ENCODE assay signal across 12 mouse cellular contexts in the genomic region with DNA sequence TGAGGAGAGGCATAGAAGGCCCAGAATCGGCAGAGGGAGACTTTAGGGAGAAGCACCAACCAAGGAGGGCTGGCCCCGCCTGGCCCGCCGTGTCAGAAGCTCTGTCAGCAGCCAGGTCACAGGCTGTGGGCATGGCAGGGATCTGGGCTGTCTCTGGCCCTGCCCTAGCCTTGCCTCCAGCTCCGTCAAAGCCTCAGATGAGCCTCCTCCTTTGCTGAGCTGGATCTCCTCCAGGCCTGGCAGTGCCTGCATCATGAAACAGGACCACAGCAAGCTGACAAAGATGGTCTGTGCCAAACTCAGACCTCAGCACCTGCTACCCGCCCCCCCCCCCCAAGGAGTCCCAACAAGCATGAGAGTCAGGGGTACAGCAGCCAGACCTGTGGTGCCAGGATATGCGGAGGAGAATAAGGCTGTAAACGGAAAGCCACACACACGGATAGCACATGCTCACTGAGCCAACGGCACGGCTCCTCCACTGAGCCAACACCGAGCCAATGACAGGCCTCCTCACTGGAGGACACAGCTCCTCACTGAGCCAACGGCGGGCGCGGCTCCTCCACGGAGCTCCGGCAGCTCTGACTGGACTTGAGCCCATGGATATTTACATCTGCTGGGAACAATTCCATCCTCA. TPM values are rescaled to one million over a fixed set of nuclear protein-coding genes. Genes with fewer than 3 reads are reported as not detected.
DNase-seq lines count a peak whose midpoint lies in the region; ATAC-seq lines count a peak whose summit lies in the region.
"Had no signal": no experiment of that assay in that cellular context is flagged by ENCODE, and none has a peak within 500 bp of the region (broad histone marks: within the 10 kb centered on the region; RNA-seq: fewer than 3 reads in every experiment).

No protein-coding gene starts in this region.

- no peak for DNase-seq in frontal cortex, postnatal 25 days (ENCODE audit: low spot score in 2 of 2)
- peak; percentile 54 to 59 for DNase-seq in layer of hippocampus, postnatal 10 days (ENCODE audit: low spot score in 2 of 2)
- peak; percentile 50 for DNase-seq in telencephalon, adult 2 months (ENCODE audit: low read depth, low spot score)
- no peak for DNase-seq in spleen, adult 18-20 months
- no peak for DNase-seq in heart, adult 11 months

- H3K27ac ChIP-seq in neural tube, embryonic 14.5 days (ENCODE audit: low read depth, low read length) = no peak overlapping the region
- H3K27ac ChIP-seq in neural tube, embryonic 15.5 days (replicated peaks) = no peak overlapping the region
- H3K27ac ChIP-seq: macrophage; stomach, embryonic 15.5 days had no signal

- no peaks in the 10 kb centered on the region for H3K36me3 ChIP-seq in neural tube, embryonic 14.5 days (ENCODE audit: control insufficient read depth, insufficient read depth, low read length)
- no peaks in the 10 kb centered on the region for H3K36me3 ChIP-seq in neural tube, embryonic 15.5 days
- H3K36me3 ChIP-seq: stomach, embryonic 15.5 days had no signal

- H3K4me3 ChIP-seq in neural tube, embryonic 14.5 days (ENCODE audit: low read depth, low read length) = no peak overlapping the region
- H3K4me3 ChIP-seq in neural tube, embryonic 15.5 days (replicated peaks) = no peak overlapping the region
- H3K4me3 ChIP-seq: stomach, embryonic 15.5 days had no signal

- 53% methylated on average over 17 of the region's 18 CpGs for WGBS in neural tube, embryonic 14.5 days
- WGBS in neural tube, embryonic 15.5 days = 49% methylated on average over 18 of the region's 18 CpGs

- H3K4me2 ChIP-seq in neural tube, embryonic 14.5 days (ENCODE audit: low read depth, low read length) = no peak overlapping the region
- no peak overlapping the region for H3K4me2 ChIP-seq in neural tube, embryonic 15.5 days
- H3K4me2 ChIP-seq: stomach, embryonic 15.5 days had no signal

- H3K27me3 ChIP-seq in neural tube, embryonic 14.5 days (ENCODE audit: control insufficient read depth, insufficient read depth, low read length) = no peaks in the 10 kb centered on the region
- peaks cover 9% of the 10 kb centered on the region; the same call in 1 of the 2 replicates for H3K27me3 ChIP-seq in neural tube, embryonic 15.5 days (replicated peaks)

- peak; percentile 98 for ATAC-seq in frontal cortex, adult (ENCODE audit: low TSS enrichment)
- peak; percentile 54; the same call in 1 of the 2 replicates for ATAC-seq in neural tube, embryonic 14.5 days (ENCODE audit: low read depth)
- no peak; the same call in 1 of the 2 replicates for ATAC-seq in neural tube, embryonic 15.5 days (ENCODE audit: low FRiP score)

- no peaks in the 10 kb centered on the region for H3K9me3 ChIP-seq in neural tube, embryonic 14.5 days (ENCODE audit: control insufficient read depth, low read length)
- H3K9me3 ChIP-seq in neural tube, embryonic 15.5 days (replicated peaks) = no peaks in the 10 kb centered on the region
- H3K9me3 ChIP-seq: stomach, embryonic 15.5 days had no signal

- no peaks in the 10 kb centered on the region for H3K4me1 ChIP-seq in neural tube, embryonic 14.5 days (ENCODE audit: control insufficient read depth, insufficient read depth, low read length)
- peaks cover 5% of the 10 kb centered on the region for H3K4me1 ChIP-seq in neural tube, embryonic 15.5 days
- H3K4me1 ChIP-seq: stomach, embryonic 15.5 days had no signal

- no peak overlapping the region for H3K9ac ChIP-seq in neural tube, embryonic 14.5 days (replicated peaks; ENCODE audit: low read depth, low read length)
- H3K9ac ChIP-seq in neural tube, embryonic 15.5 days (replicated peaks) = no peak overlapping the region
- H3K9ac ChIP-seq: stomach, embryonic 15.5 days had no signal

RNA-seq across cellular contexts. Expression of a gene that starts 30.7 kb away (rescaled TPM):
- not detected in 2 replicates for polyA plus RNA-seq in neural tube, embryonic 14.5 days (2014; fragmentation: Nextera tagmentation; extraction: Ambion mirVana)
- polyA plus RNA-seq in neural tube, embryonic 15.5 days (2015; fragmentation: Nextera tagmentation; extraction: Ambion mirVana) = 0.04 and 0.17 TPM in 2 replicates
- 1 to 10 TPM; 4.7 to 5.2 TPM for total RNA-seq in layer of hippocampus, postnatal 10 days (2021)
- total RNA-seq: hematopoietic stem cell, adult 5-6 weeks; neutrophil, adult 5-6 weeks had no signal
- polyA plus RNA-seq: macrophage had no signal

RNA-seq across cellular contexts. Expression of a gene that starts 32.8 kb away (rescaled TPM):
- 37.3 and 39.5 TPM in 2 replicates for polyA plus RNA-seq in neural tube, embryonic 14.5 days (2014; fragmentation: Nextera tagmentation; extraction: Ambion mirVana)
- 41.9 and 43.2 TPM in 2 replicates for polyA plus RNA-seq in neural tube, embryonic 15.5 days (2015; fragmentation: Nextera tagmentation; extraction: Ambion mirVana)
- total RNA-seq in layer of hippocampus, postnatal 10 days (2021) = 10 to 100 TPM; 27.3 to 33.0 TPM

RNA-seq across cellular contexts. Expression of a gene that starts 51.1 kb away (rescaled TPM):
- 184 and 208 TPM in 2 replicates for polyA plus RNA-seq in neural tube, embryonic 14.5 days (2014; fragmentation: Nextera tagmentation; extraction: Ambion mirVana)
- polyA plus RNA-seq in neural tube, embryonic 15.5 days (2015; fragmentation: Nextera tagmentation; extraction: Ambion mirVana) = 181 and 193 TPM in 2 replicates
- 100 to 1,000 TPM; 135 to 141 TPM for total RNA-seq in layer of hippocampus, postnatal 10 days (2021)

Comparison
In these comparisons a context has a peak if more than half of its experiments do, and no peak if none do; other contexts are left out.
1. DNase-seq: peak in layer of hippocampus, postnatal 10 days (2 of 2) and telencephalon, adult 2 months (single experiment); none in frontal cortex, postnatal 25 days (0 of 2), spleen, adult 18-20 months (0 of 2) and heart, adult 11 months (single experiment).